ENCODE assay signal across 8 mouse cellular contexts in genomic region chr12:3926127-3926526, GRCm38 (mm10). TPM values are rescaled to one million over a fixed set of nuclear protein-coding genes. Genes with fewer than 3 reads are reported as not detected.
A peak's percentile ranks its signal among the peaks of the same experiment; 100 is the strongest.
DNase-seq lines count a peak whose midpoint lies in the region; ATAC-seq and TF ChIP-seq lines count a peak whose summit lies in the region.

No protein-coding gene starts in this region.

- WGBS in forebrain, embryonic 10.5 days = 2% methylated on average over 1 of the region's 1 CpGs
- 5% methylated on average over 1 of the region's 1 CpGs for WGBS in forebrain, embryonic 15.5 days
- 0% methylated on average over 1 of the region's 1 CpGs for WGBS in kidney, postnatal 0 days
- WGBS in lung, embryonic 14.5 days = 4% methylated on average over 1 of the region's 1 CpGs

- no peak overlapping the region for H3K4me3 ChIP-seq in forebrain, embryonic 10.5 days
- H3K4me3 ChIP-seq in forebrain, embryonic 15.5 days = no peak overlapping the region
- no peak overlapping the region for H3K4me3 ChIP-seq in kidney, postnatal 0 days (replicated peaks; ENCODE audit: low read depth, low read length)
- H3K4me3 ChIP-seq in lung, embryonic 14.5 days (ENCODE audit: low read depth, low read length) = no peak overlapping the region

- peak; percentile 53 for DNase-seq in forebrain, embryonic 10.5 days (ENCODE audit: extremely low spot score, low spot score)
- DNase-seq in MEL-GATA-1-ER (ENCODE audit: extremely low read depth, low read depth) = peak; percentile 7
- DNase-seq in cerebellum, adult 18-20 months = peak; percentile 79 to 87
- DNase-seq in gastrocnemius, adult 8-10 months (ENCODE audit: low spot score in 2 of 2) = peak; percentile 31 to 49
- DNase-seq in kidney, postnatal 0 days (ENCODE audit: low spot score) = peak; percentile 67
- peak; percentile 86 for DNase-seq in lung, embryonic 14.5 days
- DNase-seq in right cerebral cortex, postnatal 4 days = peak; percentile 72

- no peak overlapping the region for H3K4me2 ChIP-seq in forebrain, embryonic 15.5 days (replicated peaks)
- no peak overlapping the region for H3K4me2 ChIP-seq in kidney, postnatal 0 days (ENCODE audit: low read length)
- H3K4me2 ChIP-seq in lung, embryonic 14.5 days = no peak overlapping the region

- TF ChIP-seq CTCF in kidney, postnatal 0 days (IDR thresholded peaks at IDR 0.05; ENCODE audit: low read depth) = peak; percentile 87
- peak; percentile 81 for TF ChIP-seq CTCF in lung, embryonic 14.5 days (IDR thresholded peaks at IDR 0.05; ENCODE audit: low read depth)

- H3K27ac ChIP-seq in forebrain, embryonic 10.5 days = no peak overlapping the region
- H3K27ac ChIP-seq in forebrain, embryonic 15.5 days (replicated peaks) = no peak overlapping the region
- no peak overlapping the region for H3K27ac ChIP-seq in kidney, postnatal 0 days
- H3K27ac ChIP-seq in lung, embryonic 14.5 days (ENCODE audit: low read depth) = no peak overlapping the region

- no peaks in the 10 kb centered on the region for H3K36me3 ChIP-seq in forebrain, embryonic 10.5 days (replicated peaks)
- H3K36me3 ChIP-seq in forebrain, embryonic 15.5 days = no peaks in the 10 kb centered on the region
- H3K36me3 ChIP-seq in kidney, postnatal 0 days (ENCODE audit: insufficient read depth, low read length) = no peaks in the 10 kb centered on the region
- H3K36me3 ChIP-seq in lung, embryonic 14.5 days (ENCODE audit: insufficient read depth) = no peaks in the 10 kb centered on the region

- H3K9ac ChIP-seq in forebrain, embryonic 15.5 days (replicated peaks) = no peak overlapping the region
- H3K9ac ChIP-seq in kidney, postnatal 0 days (ENCODE audit: low read depth, low read length) = no peak overlapping the region
- no peak overlapping the region for H3K9ac ChIP-seq in lung, embryonic 14.5 days

- H3K9me3 ChIP-seq in forebrain, embryonic 10.5 days = no peaks in the 10 kb centered on the region
- H3K9me3 ChIP-seq in forebrain, embryonic 15.5 days = no peaks in the 10 kb centered on the region
- no peaks in the 10 kb centered on the region for H3K9me3 ChIP-seq in kidney, postnatal 0 days (replicated peaks; ENCODE audit: low read length)
- H3K9me3 ChIP-seq in lung, embryonic 14.5 days (ENCODE audit: low read depth, low read length) = no peaks in the 10 kb centered on the region

- no peak for ATAC-seq in forebrain, embryonic 15.5 days (replicated peaks)
- no peak for ATAC-seq in kidney, postnatal 0 days (replicated peaks; ENCODE audit: low FRiP score, low read depth)
- ATAC-seq in lung, embryonic 14.5 days (ENCODE audit: insufficient read depth) = no peak

- no peaks in the 10 kb centered on the region for H3K27me3 ChIP-seq in forebrain, embryonic 10.5 days (ENCODE audit: poor library complexity, severe bottlenecking)
- no peaks in the 10 kb centered on the region for H3K27me3 ChIP-seq in forebrain, embryonic 15.5 days
- H3K27me3 ChIP-seq in kidney, postnatal 0 days (ENCODE audit: insufficient read depth, low read length) = no peaks in the 10 kb centered on the region
- no peaks in the 10 kb centered on the region for H3K27me3 ChIP-seq in lung, embryonic 14.5 days (ENCODE audit: insufficient read depth, low read length)

- peaks cover 6% of the 10 kb centered on the region; the same call in 1 of the 2 replicates for H3K4me1 ChIP-seq in forebrain, embryonic 10.5 days
- H3K4me1 ChIP-seq in forebrain, embryonic 15.5 days = 0 out of 2 replicates have a peak, but pooled peaks cover 4% of the 10 kb centered on the region
- H3K4me1 ChIP-seq in kidney, postnatal 0 days (replicated peaks; ENCODE audit: insufficient read depth, low read length) = no peaks in the 10 kb centered on the region
- no peaks in the 10 kb centered on the region for H3K4me1 ChIP-seq in lung, embryonic 14.5 days (ENCODE audit: insufficient read depth)

RNA-seq across cellular contexts. Expression of gene Pomc, which starts 28.6 kb away (rescaled TPM):
- polyA plus RNA-seq in forebrain, embryonic 10.5 days (2016; fragmentation: Nextera tagmentation; extraction: Ambion mirVana) = 6.1 and 9.1 TPM in 2 replicates
- 4.9 and 11.5 TPM in 2 replicates for polyA plus RNA-seq in forebrain, embryonic 15.5 days (2015; fragmentation: Nextera tagmentation; extraction: Ambion mirVana)
- under 1 TPM in 1 of 4 experiments, not detected in 3; 0.24 TPM for total RNA-seq in gastrocnemius, adult 8-10 months (2022)
- polyA plus RNA-seq in kidney, postnatal 0 days (2015; fragmentation: Nextera tagmentation; extraction: Ambion mirVana) = 2.1 and 2.7 TPM in 2 replicates
- 1.6 and 2.5 TPM in 2 replicates for polyA plus RNA-seq in lung, embryonic 14.5 days (2014; fragmentation: Nextera tagmentation; extraction: Ambion mirVana)

Comparison
In these comparisons a context has a peak if more than half of its experiments do, and no peak if none do; other contexts are left out.
1. DNase-seq: peak in every context shown above with its lines; median percentile 86 in lung, embryonic 14.5 days; 83 in cerebellum, adult 18-20 months; 72 in right cerebral cortex, postnatal 4 days; 67 in kidney, postnatal 0 days; 53 in forebrain, embryonic 10.5 days; 40 in gastrocnemius, adult 8-10 months; 7 in MEL-GATA-1-ER.